Mouse (Mus musculus) small intestine, adult 2 months (tissue): Measurements from ENCODE around the gene Ap2b1.

Experiments used
- CTCF ChIP-seq: fragments of 200-500 bp; IDR thresholded peaks from 2 replicates; pipeline ENCODE4 v1.5.1; 2012; ENCODE audit warnings: low read depth, mild to moderate bottlenecking, control low read depth, inconsistent platforms, low read length, moderate library complexity, mixed read lengths; ENCODE audit not compliant: insufficient replicate concordance, insufficient read length; ENCODE audit errors: extremely low read depth
- POLR2A ChIP-seq: fragments of 200-500 bp; IDR thresholded peaks from 2 replicates; pipeline ENCODE4 v1.6.1; 2012; ENCODE audit warnings: low read depth, mild to moderate bottlenecking, control low read depth, inconsistent platforms, low read length, moderate library complexity

GRCm38 (mm10) chr11:83286566-83286965 lies 12.3 kb upstream of the Ap2b1 start, which contains the start of gene Slfn14:
- TF ChIP-seq POLR2A (no peak), CTCF (no peak)
